Mouse (Mus musculus): ENCODE results near the gene Gm45713. TPM values are rescaled to one million over a fixed set of nuclear protein-coding genes. Genes with fewer than 3 reads are reported as not detected.
A peak's percentile ranks its signal among the peaks of the same experiment; 100 is the strongest.

The Gm45713 gene
- polyA plus RNA-seq, 1 experiment from 2014 or later, result 0.41 TPM

DNA sequence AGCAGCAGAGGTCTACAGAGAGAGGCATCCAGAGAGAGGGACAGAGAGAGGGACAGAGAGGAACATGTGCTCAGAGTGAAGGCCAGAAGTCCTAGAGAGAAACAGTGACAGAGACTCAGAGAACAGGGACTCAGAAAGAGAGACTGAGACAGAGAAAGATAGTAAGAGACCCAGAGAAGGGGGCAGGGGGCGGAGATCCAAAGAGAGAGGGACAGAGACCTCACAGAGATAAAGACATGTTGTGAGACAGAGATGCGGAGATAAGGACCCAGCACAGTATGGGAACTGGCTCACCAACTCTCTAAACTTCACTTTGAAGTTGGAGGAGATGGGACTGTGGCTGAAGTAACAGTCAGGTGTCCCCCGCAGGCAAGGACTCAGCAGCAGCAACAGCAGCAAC, 661 bp downstream of the Gm45713 start:
- no peaks in the 10 kb centered on the region for H3K9me3 ChIP-seq (ENCODE audit: control insufficient read depth, low read length)
- peaks cover 36% of the 10 kb centered on the region for H3K4me1 ChIP-seq (replicated peaks; ENCODE audit: control insufficient read depth, insufficient read depth, low read length)
- no peaks in the 10 kb centered on the region for H3K27me3 ChIP-seq (replicated peaks; ENCODE audit: control insufficient read depth, insufficient read depth, low read length)
- WGBS, result 36% methylated on average over 3 of the region's 3 CpGs
- DNase-seq (ENCODE audit: low spot score) (no peak), ATAC-seq (replicated peaks; ENCODE audit: low FRiP score) (no peak; the same call in 1 of the 2 replicates)
- no peaks in the 10 kb centered on the region for H3K36me3 ChIP-seq (ENCODE audit: control insufficient read depth, insufficient read depth, low read length)
- H3K9ac ChIP-seq (ENCODE audit: low read depth, low read length), result peak overlapping the region; percentile 74
- H3K4me2 ChIP-seq, result peak overlapping the region; percentile 86
- peak overlapping the region; percentile 69 for H3K4me3 ChIP-seq (ENCODE audit: low read depth, low read length)
- H3K27ac ChIP-seq (ENCODE audit: low read depth, low read length), result peak overlapping the region; percentile 89

- WGBS, result 5% methylated on average over 12 of the region's 12 CpGs
- peak overlapping the region; percentile 74 for H3K9ac ChIP-seq (ENCODE audit: low read depth, low read length)
Measured at GRCm38 (mm10) chr7:45134544-45135026, 1.4 kb downstream of the Gm45713 start.

DNA sequence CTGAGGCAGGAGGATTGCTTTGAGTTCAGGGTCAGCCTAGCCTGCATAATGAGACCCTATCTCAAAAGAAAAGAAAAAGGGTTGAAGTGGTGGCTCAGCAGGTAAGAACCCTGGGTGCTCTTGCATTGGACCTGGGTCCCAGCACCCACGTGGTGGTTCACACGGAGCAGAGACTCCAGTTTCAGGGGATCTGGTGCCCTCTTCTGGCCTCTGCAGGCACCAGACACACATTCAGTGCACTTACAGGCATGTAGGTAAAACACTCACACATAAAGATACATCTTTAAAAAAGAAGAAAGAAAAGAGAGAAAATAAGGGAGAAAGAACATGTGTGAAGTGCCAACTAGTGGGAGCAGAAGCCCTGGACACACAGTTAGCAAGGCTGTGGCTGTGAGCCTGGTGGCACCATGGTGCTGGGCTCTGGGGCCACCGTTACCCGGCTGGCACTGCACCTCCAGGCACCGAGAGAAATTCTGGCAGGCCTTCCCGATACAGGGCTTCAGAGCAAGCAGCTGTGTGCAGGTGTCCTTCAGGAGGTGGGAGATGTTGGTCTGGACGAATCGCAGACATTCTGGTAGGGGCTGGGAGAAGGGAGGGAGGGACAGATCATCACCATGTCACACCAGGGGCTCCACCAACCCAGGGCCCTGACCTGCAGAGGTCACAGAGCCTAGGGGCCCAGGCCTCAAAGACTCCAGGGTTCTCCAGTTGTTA, 2.4 kb downstream of the Gm45713 start:
- Histone ChIP-seq H3K27ac (ENCODE audit: low read depth, low read length) (no peak overlapping the region), H3K36me3 (ENCODE audit: control insufficient read depth, insufficient read depth, low read length) (no peaks in the 10 kb centered on the region), H3K27me3 (replicated peaks; ENCODE audit: control insufficient read depth, insufficient read depth, low read length) (no peaks in the 10 kb centered on the region), H3K9ac (ENCODE audit: low read depth, low read length) (peak overlapping the region; percentile 15; the same call in 1 of the 2 replicates), H3K9me3 (ENCODE audit: control insufficient read depth, low read length) (no peaks in the 10 kb centered on the region), H3K4me2 (no peak overlapping the region), H3K4me1 (replicated peaks; ENCODE audit: control insufficient read depth, insufficient read depth, low read length) (peaks cover 41% of the 10 kb centered on the region), H3K4me3 (ENCODE audit: low read depth, low read length) (no peak overlapping the region)
- WGBS, result 77% methylated on average over 8 of the region's 8 CpGs
- no peak for DNase-seq (ENCODE audit: low spot score)
- no peak for ATAC-seq (replicated peaks; ENCODE audit: low FRiP score)

More at GRCm38 (mm10) chr7:45134544-45135026, 1.4 kb downstream of the Gm45713 start:
- H3K36me3 ChIP-seq (ENCODE audit: control insufficient read depth, insufficient read depth, low read length), result no peaks in the 10 kb centered on the region
- peak overlapping the region; percentile 86 for H3K4me2 ChIP-seq
- ATAC-seq (replicated peaks; ENCODE audit: low FRiP score) (peak; percentile 53), DNase-seq (ENCODE audit: low spot score) (no peak)
- H3K27me3 ChIP-seq (replicated peaks; ENCODE audit: control insufficient read depth, insufficient read depth, low read length), result no peaks in the 10 kb centered on the region
- no peaks in the 10 kb centered on the region for H3K9me3 ChIP-seq (ENCODE audit: control insufficient read depth, low read length)
- peaks cover 44% of the 10 kb centered on the region for H3K4me1 ChIP-seq (replicated peaks; ENCODE audit: control insufficient read depth, insufficient read depth, low read length)
- peak overlapping the region; percentile 89 for H3K27ac ChIP-seq (ENCODE audit: low read depth, low read length)
- H3K4me3 ChIP-seq (ENCODE audit: low read depth, low read length), result peak overlapping the region; percentile 69

DNA sequence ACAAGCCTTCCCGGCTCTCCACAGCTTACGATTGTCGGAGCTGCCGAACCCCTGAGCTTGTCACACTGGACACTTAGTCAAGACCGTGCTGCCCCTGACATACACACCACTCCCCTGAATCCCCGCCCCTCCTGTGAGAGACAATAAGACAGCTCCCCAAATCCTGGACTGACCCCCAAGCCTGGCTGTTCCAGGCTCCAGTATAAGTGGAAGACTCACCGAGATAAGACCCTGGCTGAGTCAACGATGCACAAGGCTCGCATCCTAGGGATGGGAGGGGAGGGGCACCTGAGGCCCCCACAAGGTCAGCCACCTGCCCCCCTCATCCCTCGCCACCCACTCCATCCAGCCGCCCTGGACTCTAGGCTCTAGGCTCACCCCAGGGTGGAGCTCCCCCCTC, 4.2 kb downstream of the Gm45713 start:
- no peak overlapping the region for H3K27ac ChIP-seq (ENCODE audit: low read depth, low read length)
- DNase-seq (ENCODE audit: low spot score), result no peak
- H3K9ac ChIP-seq (ENCODE audit: low read depth, low read length), result peak overlapping the region; percentile 22; the same call in 1 of the 2 replicates
- ATAC-seq (replicated peaks; ENCODE audit: low FRiP score), result no peak
- H3K36me3 ChIP-seq (ENCODE audit: control insufficient read depth, insufficient read depth, low read length), result peaks cover 8% of the 10 kb centered on the region
- H3K4me2 ChIP-seq, result no peak overlapping the region; the same call in 1 of the 2 replicates
- H3K4me3 ChIP-seq (ENCODE audit: low read depth, low read length), result no peak overlapping the region
- 74% methylated on average over 11 of the region's 11 CpGs for WGBS
- H3K27me3 ChIP-seq (replicated peaks; ENCODE audit: control insufficient read depth, insufficient read depth, low read length), result no peaks in the 10 kb centered on the region
- H3K9me3 ChIP-seq (ENCODE audit: control insufficient read depth, low read length), result no peaks in the 10 kb centered on the region
- peaks cover 35% of the 10 kb centered on the region for H3K4me1 ChIP-seq (replicated peaks; ENCODE audit: control insufficient read depth, insufficient read depth, low read length)

GRCm38 (mm10) chr7:45129776-45130512, 6.1 kb downstream of the Gm45713 start:
- peaks cover 38% of the 10 kb centered on the region for H3K4me1 ChIP-seq (replicated peaks; ENCODE audit: control insufficient read depth, insufficient read depth, low read length)
- peaks cover 25% of the 10 kb centered on the region for H3K36me3 ChIP-seq (ENCODE audit: control insufficient read depth, insufficient read depth, low read length)
- ATAC-seq (replicated peaks; ENCODE audit: low FRiP score), result no peak

GRCm38 (mm10) chr7:45129318-45129717, 6.7 kb downstream of the Gm45713 start:
- no peaks in the 10 kb centered on the region for H3K9me3 ChIP-seq (ENCODE audit: control insufficient read depth, low read length)
- peak overlapping the region; percentile 100 for H3K27ac ChIP-seq (ENCODE audit: low read depth, low read length)
- DNase-seq (ENCODE audit: low spot score), result no peak
- H3K4me2 ChIP-seq, result peak overlapping the region; percentile 67
- H3K9ac ChIP-seq (ENCODE audit: low read depth, low read length), result peak overlapping the region; percentile 85
- no peak for ATAC-seq (replicated peaks; ENCODE audit: low FRiP score)
- H3K4me1 ChIP-seq (replicated peaks; ENCODE audit: control insufficient read depth, insufficient read depth, low read length), result peaks cover 36% of the 10 kb centered on the region
- H3K4me3 ChIP-seq (ENCODE audit: low read depth, low read length), result peak overlapping the region; percentile 99
- peaks cover 25% of the 10 kb centered on the region for H3K36me3 ChIP-seq (ENCODE audit: control insufficient read depth, insufficient read depth, low read length)
- H3K27me3 ChIP-seq (replicated peaks; ENCODE audit: control insufficient read depth, insufficient read depth, low read length), result no peaks in the 10 kb centered on the region
- WGBS, result under 1% methylated on average over 17 of the region's 17 CpGs

More at GRCm38 (mm10) chr7:45129776-45130512, 6.1 kb downstream of the Gm45713 start:
- peak overlapping the region; percentile 85 for H3K9ac ChIP-seq (ENCODE audit: low read depth, low read length)
- H3K27me3 ChIP-seq (replicated peaks; ENCODE audit: control insufficient read depth, insufficient read depth, low read length), result no peaks in the 10 kb centered on the region
- DNase-seq (ENCODE audit: low spot score), result no peak
- H3K4me2 ChIP-seq, result peak overlapping the region; percentile 67
- H3K4me3 ChIP-seq (ENCODE audit: low read depth, low read length), result peak overlapping the region; percentile 99
- no peaks in the 10 kb centered on the region for H3K9me3 ChIP-seq (ENCODE audit: control insufficient read depth, low read length)
- peak overlapping the region; percentile 100 for H3K27ac ChIP-seq (ENCODE audit: low read depth, low read length)
- 38% methylated on average over 15 of the region's 15 CpGs for WGBS

DNA sequence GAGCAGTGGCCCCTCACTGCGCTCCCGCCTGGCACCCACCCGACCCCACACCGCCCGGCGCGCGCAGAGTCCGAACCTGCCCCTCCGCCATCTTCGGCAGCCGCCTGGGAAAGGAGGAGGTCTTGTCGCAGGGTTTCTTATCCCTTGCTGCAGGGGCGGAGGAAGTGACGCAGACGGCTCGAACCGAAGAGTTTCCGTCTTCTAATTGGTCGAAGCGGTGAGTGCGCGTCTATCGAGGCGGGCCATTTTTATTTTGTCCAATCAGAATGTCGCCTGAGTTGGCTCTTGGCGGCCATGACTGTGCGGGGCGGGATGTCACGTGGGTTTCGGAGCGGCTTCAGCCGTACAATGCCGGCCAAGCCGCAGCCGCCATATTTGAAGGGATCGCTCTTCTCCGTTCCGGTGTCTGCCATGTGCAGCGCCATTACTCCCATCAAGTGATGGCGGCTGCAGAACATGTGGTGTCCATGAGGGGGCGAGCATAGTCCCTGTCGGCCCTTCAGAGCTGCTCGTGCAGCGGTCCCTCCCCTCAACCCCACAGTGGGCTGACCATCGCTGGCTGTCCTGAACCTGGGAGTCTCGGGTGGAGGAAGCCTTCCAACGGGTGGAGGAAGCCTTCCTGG, 7.3 kb downstream of the Gm45713 start, which contains the start of gene Rpl13a:
Gene Rpl13a (minus strand): TSS at position 138 of the 623 bp plus-strand sequence.
- under 1% methylated on average over 48 of the region's 48 CpGs for WGBS
- no peaks in the 10 kb centered on the region for H3K27me3 ChIP-seq (replicated peaks; ENCODE audit: control insufficient read depth, insufficient read depth, low read length)
- H3K27ac ChIP-seq (ENCODE audit: low read depth, low read length), result peak within 1 kb of the TSS; percentile 100
- no peaks in the 10 kb centered on the region for H3K9me3 ChIP-seq (ENCODE audit: control insufficient read depth, low read length)
- DNase-seq (ENCODE audit: low spot score), result peak; percentile 92
- ATAC-seq (replicated peaks; ENCODE audit: low FRiP score), result peak; percentile 82
- peak within 1 kb of the TSS; percentile 99 for H3K4me3 ChIP-seq (ENCODE audit: low read depth, low read length)
- H3K36me3 ChIP-seq (ENCODE audit: control insufficient read depth, insufficient read depth, low read length), result peaks cover 25% of the 10 kb centered on the region
- H3K4me1 ChIP-seq (replicated peaks; ENCODE audit: control insufficient read depth, insufficient read depth, low read length), result peaks cover 32% of the 10 kb centered on the region
- peak within 1 kb of the TSS; percentile 100 for H3K9ac ChIP-seq (ENCODE audit: low read depth, low read length)
- H3K4me2 ChIP-seq, result peak within 1 kb of the TSS; percentile 97

- H3K4me1 ChIP-seq (replicated peaks; ENCODE audit: control insufficient read depth, insufficient read depth, low read length), result peaks cover 37% of the 10 kb centered on the region
- peak overlapping the region; percentile 99 for H3K4me3 ChIP-seq (ENCODE audit: low read depth, low read length)
- H3K4me2 ChIP-seq, result peak overlapping the region; percentile 97
- H3K9me3 ChIP-seq (ENCODE audit: control insufficient read depth, low read length), result no peaks in the 10 kb centered on the region
- no peaks in the 10 kb centered on the region for H3K27me3 ChIP-seq (replicated peaks; ENCODE audit: control insufficient read depth, insufficient read depth, low read length)
- whole genome bisulfite sequencing, result 0% methylated on average over 6 of the region's 6 CpGs
- peaks cover 30% of the 10 kb centered on the region for H3K36me3 ChIP-seq (ENCODE audit: control insufficient read depth, insufficient read depth, low read length)
- peak overlapping the region; percentile 100 for H3K9ac ChIP-seq (ENCODE audit: low read depth, low read length)
- H3K27ac ChIP-seq (ENCODE audit: low read depth, low read length), result peak overlapping the region; percentile 100
- DNase-seq (ENCODE audit: low spot score) (no peak), ATAC-seq (replicated peaks; ENCODE audit: low FRiP score) (no peak)
Measured at GRCm38 (mm10) chr7:45127700-45128224, 8.3 kb downstream of the Gm45713 start.

All from liver, embryonic 11.5 days (tissue).